Mouse (Mus musculus): ENCODE measurements around the gene Pak4. TPM values are rescaled to one million over a fixed set of nuclear protein-coding genes. Genes with fewer than 3 reads are reported as not detected.

Gene Pak4
- 12.8 to 15.7 TPM (median 13.9 TPM) in 4 replicates for total RNA-seq (2023; ENCODE audit: inconsistent age)

GRCm38 (mm10) chr7:28597642-28598446, at the start of gene Pak4, which contains the start of gene Samd4b:
TSS of gene Pak4 (minus strand) at chr7:28598185.
TSS of gene Samd4b (minus strand) at chr7:28598144.

GRCm38 (mm10) chr7:28631073-28631472, 33.1 kb upstream of the Pak4 start, which contains the start of gene Acp7:
TSS of gene Acp7 (minus strand) at chr7:28631332.

GRCm38 (mm10) chr7:28547154-28547553, 50.8 kb downstream of the Pak4 start, which contains the start of gene Nccrp1:
TSS of gene Nccrp1 (minus strand) at chr7:28547254.

GRCm38 (mm10) chr7:28540526-28540925, 57.5 kb downstream of the Pak4 start, which contains the start of gene Sycn:
TSS of gene Sycn (plus strand) at chr7:28540885.

GRCm38 (mm10) chr7:28522536-28522935, 75.4 kb downstream of the Pak4 start, which contains the start of gene Ifnl3:
TSS of gene Ifnl3 (plus strand) at chr7:28522836.

GRCm38 (mm10) chr7:28510405-28510974, 87.5 kb downstream of the Pak4 start, which contains the start of gene Ifnl2:
TSS of gene Ifnl2 (minus strand) at chr7:28510455.

Other genes starting within 250 kb of the Pak4 start
- 3,144 to 3,281 TPM (median 3,251 TPM) in 4 replicates for gene Rps16, start 247.5 kb downstream of the Pak4 start, total RNA-seq (2023; ENCODE audit: inconsistent age)
- gene Plekhg2, start 225.6 kb downstream of the Pak4 start, total RNA-seq (2023; ENCODE audit: inconsistent age) = 130 to 140 TPM (median 135 TPM) in 4 replicates
- gene Zfp36, start 217.9 kb downstream of the Pak4 start, total RNA-seq (2023; ENCODE audit: inconsistent age) = 825 to 993 TPM (median 925 TPM) in 4 replicates
- 14.1 to 19.0 TPM (median 15.8 TPM) in 4 replicates for gene Med29, start 205.5 kb downstream of the Pak4 start, total RNA-seq (2023; ENCODE audit: inconsistent age)
- 151 to 162 TPM (median 156 TPM) in 4 replicates for gene Paf1, start 205.2 kb downstream of the Pak4 start, total RNA-seq (2023; ENCODE audit: inconsistent age)
- 241 to 264 TPM (median 247 TPM) in 4 replicates for gene Gmfg, start 160.7 kb downstream of the Pak4 start, total RNA-seq (2023; ENCODE audit: inconsistent age)
- gene Lrfn1, start 146.2 kb downstream of the Pak4 start, total RNA-seq (2023; ENCODE audit: inconsistent age) = 0.93 to 1.6 TPM (median 1.2 TPM) in 4 replicates
- not detected in 4 replicates for gene Ifnl2, start 87.7 kb downstream of the Pak4 start, total RNA-seq (2023; ENCODE audit: inconsistent age)
- not detected in 4 replicates for gene Ifnl3, start 75.3 kb downstream of the Pak4 start, total RNA-seq (2023; ENCODE audit: inconsistent age)
- not detected in 4 replicates for gene Sycn, start 57.3 kb downstream of the Pak4 start, total RNA-seq (2023; ENCODE audit: inconsistent age)
- not detected in 4 replicates for gene Nccrp1, start 50.9 kb downstream of the Pak4 start, total RNA-seq (2023; ENCODE audit: inconsistent age)
- gene Samd4b, start within 50 bp of the Pak4 start, total RNA-seq (2023; ENCODE audit: inconsistent age) = 49.3 to 52.1 TPM (median 50.5 TPM) in 4 replicates
- gene Acp7, start 33.1 kb upstream of the Pak4 start, total RNA-seq (2023; ENCODE audit: inconsistent age) = not detected in 4 replicates
- gene Fbxo27, start 94.7 kb upstream of the Pak4 start, total RNA-seq (2023; ENCODE audit: inconsistent age) = 0.35 to 0.84 TPM in 2 of 4 replicates, not detected in the others
- gene Fbxo17, start 118.6 kb upstream of the Pak4 start, total RNA-seq (2023; ENCODE audit: inconsistent age) = 0.67 to 2.4 TPM (median 1.3 TPM) in 4 replicates
- gene Mrps12, start 143.6 kb upstream of the Pak4 start, total RNA-seq (2023; ENCODE audit: inconsistent age) = 21.2 to 31.8 TPM (median 24.8 TPM) in 4 replicates
- gene Sars2, start 143.8 kb upstream of the Pak4 start, total RNA-seq (2023; ENCODE audit: inconsistent age) = 15.6 to 20.5 TPM (median 18.9 TPM) in 4 replicates
- not detected in 4 replicates for gene Ccer2, start 158.0 kb upstream of the Pak4 start, total RNA-seq (2023; ENCODE audit: inconsistent age)
- gene Sirt2, start 168.6 kb upstream of the Pak4 start, total RNA-seq (2023; ENCODE audit: inconsistent age) = 82.0 to 92.0 TPM (median 86.4 TPM) in 4 replicates
- gene Nfkbib, start 169.3 kb upstream of the Pak4 start, total RNA-seq (2023; ENCODE audit: inconsistent age) = 75.7 to 91.7 TPM (median 83.5 TPM) in 4 replicates
- gene Rinl, start 190.8 kb upstream of the Pak4 start, total RNA-seq (2023; ENCODE audit: inconsistent age) = 6.2 to 13.3 TPM (median 9.2 TPM) in 4 replicates
- 570 to 678 TPM (median 611 TPM) in 4 replicates for gene Hnrnpl, start 210.4 kb upstream of the Pak4 start, total RNA-seq (2023; ENCODE audit: inconsistent age)
- gene Ech1, start 227.0 kb upstream of the Pak4 start, total RNA-seq (2023; ENCODE audit: inconsistent age) = 52.7 to 55.3 TPM (median 53.9 TPM) in 4 replicates
- gene Lgals4, start 235.7 kb upstream of the Pak4 start, total RNA-seq (2023; ENCODE audit: inconsistent age) = 9.5 to 18.0 TPM (median 13.3 TPM) in 4 replicates